Mouse (Mus musculus) limb, embryonic 11.5 days (tissue): ENCODE data around the gene Pgd. TPM values are rescaled to one million over a fixed set of nuclear protein-coding genes. Genes with fewer than 3 reads are reported as not detected.

Source experiments
- ATAC-seq: fragments of 200-750 bp; cut with Nextera tagmentation; 2 replicates; pipeline ENCODE4 v1.8.0; 2017; ENCODE audit warnings: low read depth; ENCODE audit not compliant: insufficient number of reproducible peaks, low FRiP score, low TSS enrichment
- DNase-seq: peaks from one replicate; pipeline ENCODE4 v3.0.0-alpha.2; 2015; ENCODE audit warnings: low spot score
- H3K27ac ChIP-seq: fragments of 300-500 bp; sonication (generic); replicated peaks from 2 replicates; pipeline ENCODE4 v1.5.1; 2014; ENCODE audit warnings: low read depth, mild to moderate bottlenecking, low read length
- H3K27me3 ChIP-seq: fragments of 300-500 bp; sonication (generic); 2 replicates; pipeline ENCODE4 v1.6.1; 2014; ENCODE audit warnings: mild to moderate bottlenecking, low read length, mixed read lengths; ENCODE audit not compliant: control insufficient read depth, insufficient read depth
- H3K36me3 ChIP-seq: fragments of 300-500 bp; sonication (generic); 2 replicates; pipeline ENCODE4 v1.6.1; 2014; ENCODE audit warnings: mild to moderate bottlenecking, low read length, moderate library complexity, mixed read lengths; ENCODE audit not compliant: control insufficient read depth, insufficient read depth
- H3K4me1 ChIP-seq: fragments of 300-500 bp; sonication (generic); 2 replicates; pipeline ENCODE4 v1.6.1; 2014; ENCODE audit warnings: low read length, mixed read lengths; ENCODE audit not compliant: control insufficient read depth, insufficient read depth
- H3K4me2 ChIP-seq: fragments of 300-500 bp; sonication (generic); 2 replicates; pipeline ENCODE4 v1.6.1; 2014; ENCODE audit warnings: low read depth, mild to moderate bottlenecking, moderate library complexity; ENCODE audit not compliant: severe bottlenecking
- H3K4me3 ChIP-seq: fragments of 300-500 bp; sonication (generic); 2 replicates; pipeline ENCODE4 v1.5.1; 2014; ENCODE audit warnings: low read depth, low read length
- H3K9ac ChIP-seq: fragments of 300-500 bp; sonication (generic); 2 replicates; pipeline ENCODE4 v1.6.1; 2014; ENCODE audit warnings: mild to moderate bottlenecking, low read length
- H3K9me3 ChIP-seq: fragments of 300-500 bp; sonication (generic); 2 replicates; pipeline ENCODE4 v1.6.1; 2016; ENCODE audit warnings: low read length; ENCODE audit not compliant: control insufficient read depth
- WGBS: fragments of 180-500 bp; shearing (Covaris S2); extraction: QIAGEN DNeasy Blood & Tissue Kit; methylation state at CpG from one replicate; pipeline ENCODE4 v1.1.7; 2014; 5-methylcytosine and 5-hydroxymethylcytosine counted together
- polyA plus RNA-seq: library from polyadenylated mRNA; unstranded; fragments of >200 nt; fragmentation: Nextera tagmentation; extraction: Ambion mirVana; gene quantifications from 2 replicates; pipeline ENCODE4 v1.2.1, GENCODE M21; 2014

The Pgd gene
- polyA plus RNA-seq, 1 experiment from 2014 or later = 57.2 TPM

DNA sequence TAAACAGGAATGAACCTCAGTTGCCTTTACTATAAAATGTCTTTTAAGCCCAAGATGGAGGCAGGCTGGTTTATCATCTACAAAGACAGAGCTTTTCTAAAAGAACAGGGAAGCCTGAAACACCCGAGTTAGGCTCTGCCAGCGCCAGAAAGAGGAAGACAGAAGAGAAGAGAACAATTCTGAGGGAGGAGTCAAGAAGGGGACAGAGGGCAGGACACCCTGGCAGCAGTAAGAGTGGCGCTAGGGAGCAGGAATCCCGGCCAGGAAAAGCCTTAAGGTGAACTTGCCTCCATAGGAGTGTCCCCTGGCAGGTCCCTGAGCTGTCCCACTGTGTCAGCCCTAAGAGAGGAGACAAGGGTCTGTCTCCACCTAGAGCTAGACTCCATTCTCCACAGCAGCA, 23.0 kb downstream of the Pgd start:
- Histone ChIP-seq H3K27ac (no peak overlapping the region), H3K36me3 (no peaks in the 10 kb centered on the region), H3K9ac (no peak overlapping the region), H3K4me3 (no peak overlapping the region), H3K4me1 (no peaks in the 10 kb centered on the region), H3K9me3 (no peaks in the 10 kb centered on the region), H3K27me3 (no peaks in the 10 kb centered on the region), H3K4me2 (no peak overlapping the region)
- no peak for ATAC-seq
- 38% methylated on average over 4 of the region's 4 CpGs for WGBS
- no peak for DNase-seq

DNA sequence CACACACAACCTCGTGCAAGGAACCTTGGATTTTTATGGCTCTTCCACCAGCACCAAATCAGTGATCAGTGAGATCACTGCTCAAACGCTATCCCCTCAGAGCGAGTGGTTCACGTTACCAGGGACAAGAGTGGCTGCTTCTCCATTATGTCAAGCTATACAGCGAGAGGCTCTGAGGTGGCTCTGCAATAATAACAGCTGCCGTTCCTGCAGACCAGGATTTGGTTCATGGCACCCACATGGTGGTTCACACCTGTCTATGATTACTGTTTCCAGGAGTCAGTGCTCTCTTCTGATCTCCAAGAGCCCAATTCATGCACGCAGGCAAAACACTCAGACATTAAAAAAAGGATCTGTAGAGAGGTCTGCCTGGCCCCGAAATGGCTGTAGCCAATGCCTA, 28.1 kb downstream of the Pgd start:
- peaks cover 4% of the 10 kb centered on the region for H3K4me1 ChIP-seq
- 69% methylated on average over 8 of the region's 8 CpGs for WGBS
- DNase-seq (no peak), ATAC-seq (no peak)
- H3K27ac ChIP-seq = no peak overlapping the region
- H3K4me3 ChIP-seq = no peak overlapping the region
- no peak overlapping the region for H3K4me2 ChIP-seq
- no peak overlapping the region for H3K9ac ChIP-seq
- H3K36me3 ChIP-seq = no peaks in the 10 kb centered on the region
- H3K9me3 ChIP-seq = no peaks in the 10 kb centered on the region
- H3K27me3 ChIP-seq = no peaks in the 10 kb centered on the region

DNA sequence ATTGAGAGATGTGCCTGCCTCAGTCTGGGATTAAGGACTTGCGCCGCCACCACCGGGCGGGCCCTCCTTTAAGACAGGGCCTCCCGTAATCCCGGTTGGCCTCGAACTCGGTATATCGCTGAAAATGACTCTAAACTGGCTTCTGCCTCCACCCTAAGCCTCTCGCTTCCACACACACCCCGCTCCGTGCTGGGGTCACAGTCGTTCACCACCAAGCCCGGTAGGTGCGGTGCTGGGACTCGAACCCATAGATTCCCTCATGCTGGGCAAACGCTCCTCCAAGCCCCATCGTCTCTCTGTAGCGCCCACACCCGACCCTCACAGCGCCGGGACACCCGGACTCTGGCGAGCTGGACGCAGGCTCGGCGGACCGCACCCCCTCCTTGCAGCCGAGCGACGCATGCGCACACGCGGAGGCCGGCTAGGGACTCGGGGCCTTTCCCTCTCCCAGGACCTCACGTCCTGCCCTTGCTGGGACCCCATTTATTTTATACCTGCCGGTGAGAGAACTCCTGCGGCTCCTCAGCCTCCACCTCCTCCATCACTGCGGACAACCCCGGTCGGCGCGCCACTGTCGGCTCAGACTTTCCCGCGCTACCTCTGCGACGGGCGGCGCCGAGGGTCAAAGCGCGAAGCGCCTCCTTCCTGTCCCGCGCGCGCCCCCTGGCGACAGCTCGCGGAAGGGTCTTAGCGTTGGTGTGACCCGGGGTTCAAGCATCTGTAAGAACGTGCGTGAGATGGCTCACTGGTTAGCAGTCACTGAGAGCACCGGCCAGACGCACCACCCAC, 29.4 kb downstream of the Pgd start, which contains the start of gene Cenps:
Cenps (minus strand) TSS at position 648 of the 789 bp plus-strand sequence.
- Histone ChIP-seq H3K4me1 (peaks cover 4% of the 10 kb centered on the region), H3K4me3 (peak within 1 kb of the TSS; percentile 58), H3K27me3 (no peaks in the 10 kb centered on the region), H3K36me3 (no peaks in the 10 kb centered on the region), H3K9ac (peak within 1 kb of the TSS; percentile 74), H3K4me2 (peak within 1 kb of the TSS; percentile 60), H3K27ac (peak within 1 kb of the TSS; percentile 90), H3K9me3 (no peaks in the 10 kb centered on the region)
- peak; percentile 99 for DNase-seq
- WGBS = 1% methylated on average over 68 of the region's 68 CpGs
- ATAC-seq = peak; percentile 91

DNA sequence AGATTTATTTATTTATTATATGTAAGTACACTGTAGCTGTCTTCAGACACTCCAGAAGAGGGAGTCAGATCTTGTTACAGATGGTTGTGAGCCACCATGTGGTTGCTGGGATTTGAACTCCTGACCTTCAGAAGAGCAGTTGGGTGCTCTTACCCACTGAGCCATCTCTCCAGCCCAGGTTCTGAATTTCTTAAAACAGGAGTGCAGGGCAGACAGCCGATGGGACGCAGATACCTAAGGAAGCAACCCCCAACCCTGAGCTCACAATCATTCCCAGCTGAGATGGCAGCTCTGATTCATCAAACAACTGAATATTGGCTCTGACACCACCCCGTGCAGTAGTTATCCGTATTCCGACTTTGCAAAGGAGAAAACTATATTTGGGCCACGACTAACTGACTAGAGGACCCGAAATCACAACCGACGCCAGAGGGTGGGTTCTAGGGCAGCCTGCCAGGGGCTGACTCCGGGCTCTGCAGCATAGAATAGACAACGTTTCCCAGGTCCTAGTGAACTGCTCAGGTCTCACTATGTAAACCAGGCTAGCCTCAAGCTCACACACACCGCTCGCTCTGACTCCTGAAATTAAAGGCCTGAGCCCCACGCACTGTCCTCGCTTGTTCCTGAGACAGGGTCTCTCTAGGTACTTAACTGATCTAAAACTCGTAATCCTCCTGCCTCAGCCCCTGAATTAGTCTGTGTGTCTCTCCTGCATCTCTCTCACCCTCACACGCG, 30.3 kb downstream of the Pgd start:
- ATAC-seq (no peak), DNase-seq (peak; percentile 39)
- peak overlapping the region; percentile 58 for H3K4me3 ChIP-seq
- H3K9ac ChIP-seq = peak overlapping the region; percentile 74; the same call in 1 of the 2 replicates
- no peaks in the 10 kb centered on the region for H3K36me3 ChIP-seq
- 72% methylated on average over 18 of the region's 18 CpGs for WGBS
- H3K9me3 ChIP-seq = no peaks in the 10 kb centered on the region
- no peaks in the 10 kb centered on the region for H3K27me3 ChIP-seq
- H3K4me1 ChIP-seq = peaks cover 4% of the 10 kb centered on the region
- no peak overlapping the region for H3K27ac ChIP-seq
- peak overlapping the region; percentile 60 for H3K4me2 ChIP-seq

DNA sequence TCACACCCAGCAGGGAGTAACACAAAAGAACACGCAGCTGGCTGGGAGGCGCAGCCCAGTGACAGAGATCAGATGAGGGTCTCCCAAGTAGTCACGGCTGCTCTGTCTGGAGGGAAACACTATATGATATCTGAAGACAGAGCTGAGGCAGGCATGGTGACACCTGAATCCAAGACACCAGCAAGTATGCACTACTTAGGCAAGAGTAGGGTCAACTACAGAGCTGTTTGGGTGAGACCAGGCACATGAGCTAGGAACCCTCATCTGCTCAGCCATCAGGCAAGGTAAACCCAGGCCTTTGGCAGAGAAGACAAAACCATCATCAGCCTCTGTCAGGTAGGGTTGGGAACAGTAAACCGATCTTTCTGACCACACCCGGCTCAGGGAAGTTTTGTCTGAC, 33.2 kb downstream of the Pgd start:
- WGBS = 77% methylated on average over 5 of the region's 5 CpGs
- peaks cover 4% of the 10 kb centered on the region for H3K4me1 ChIP-seq
- no peak overlapping the region for H3K4me2 ChIP-seq
- H3K36me3 ChIP-seq = no peaks in the 10 kb centered on the region
- H3K27ac ChIP-seq = no peak overlapping the region
- no peaks in the 10 kb centered on the region for H3K27me3 ChIP-seq
- no peaks in the 10 kb centered on the region for H3K9me3 ChIP-seq
- DNase-seq (no peak), ATAC-seq (no peak)
- no peak overlapping the region for H3K9ac ChIP-seq
- no peak overlapping the region for H3K4me3 ChIP-seq

DNA sequence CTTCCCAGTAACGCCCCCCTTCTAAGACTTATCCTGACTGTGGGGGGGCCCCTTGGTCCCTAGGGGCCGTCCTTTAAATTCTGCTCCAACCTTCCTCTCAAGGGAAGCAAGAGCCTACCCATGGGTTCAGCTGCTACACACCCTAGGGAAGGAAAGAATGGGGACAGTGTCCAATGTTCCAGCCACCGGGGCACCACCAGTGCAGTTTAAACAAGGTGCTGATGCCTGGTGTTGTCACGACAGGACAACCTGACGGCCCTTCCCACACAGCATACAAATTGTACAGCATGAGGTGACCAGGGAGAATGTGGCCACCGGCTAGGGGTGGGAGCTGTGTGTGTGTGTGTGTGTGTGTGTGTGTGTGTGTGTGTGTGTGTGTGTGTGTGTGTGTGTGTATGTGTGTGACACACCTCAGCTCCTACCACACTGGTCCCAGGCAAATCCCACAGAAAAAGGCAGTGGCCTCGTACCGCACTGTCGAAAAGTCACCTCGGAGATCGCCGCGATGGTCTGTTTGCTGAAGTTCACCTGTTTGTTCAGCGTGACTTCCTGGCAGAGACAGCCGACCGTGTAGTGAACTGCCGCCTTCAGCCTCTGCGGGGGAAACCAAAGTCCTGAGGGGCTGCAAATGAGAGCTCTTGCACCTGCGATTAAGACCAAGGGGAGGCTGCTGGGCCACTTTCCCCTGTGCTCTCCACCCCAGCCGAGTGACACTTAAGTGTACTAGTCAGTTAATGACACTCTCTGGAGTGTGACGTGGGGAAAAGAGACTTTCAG, 34.6 kb downstream of the Pgd start:
- ATAC-seq (no peak), DNase-seq (no peak)
- Histone ChIP-seq H3K4me3 (no peak overlapping the region), H3K4me1 (peaks cover 4% of the 10 kb centered on the region), H3K9me3 (no peaks in the 10 kb centered on the region), H3K27me3 (no peaks in the 10 kb centered on the region), H3K4me2 (no peak overlapping the region), H3K9ac (no peak overlapping the region), H3K36me3 (no peaks in the 10 kb centered on the region), H3K27ac (no peak overlapping the region)
- WGBS = 89% methylated on average over 21 of the region's 21 CpGs

DNA sequence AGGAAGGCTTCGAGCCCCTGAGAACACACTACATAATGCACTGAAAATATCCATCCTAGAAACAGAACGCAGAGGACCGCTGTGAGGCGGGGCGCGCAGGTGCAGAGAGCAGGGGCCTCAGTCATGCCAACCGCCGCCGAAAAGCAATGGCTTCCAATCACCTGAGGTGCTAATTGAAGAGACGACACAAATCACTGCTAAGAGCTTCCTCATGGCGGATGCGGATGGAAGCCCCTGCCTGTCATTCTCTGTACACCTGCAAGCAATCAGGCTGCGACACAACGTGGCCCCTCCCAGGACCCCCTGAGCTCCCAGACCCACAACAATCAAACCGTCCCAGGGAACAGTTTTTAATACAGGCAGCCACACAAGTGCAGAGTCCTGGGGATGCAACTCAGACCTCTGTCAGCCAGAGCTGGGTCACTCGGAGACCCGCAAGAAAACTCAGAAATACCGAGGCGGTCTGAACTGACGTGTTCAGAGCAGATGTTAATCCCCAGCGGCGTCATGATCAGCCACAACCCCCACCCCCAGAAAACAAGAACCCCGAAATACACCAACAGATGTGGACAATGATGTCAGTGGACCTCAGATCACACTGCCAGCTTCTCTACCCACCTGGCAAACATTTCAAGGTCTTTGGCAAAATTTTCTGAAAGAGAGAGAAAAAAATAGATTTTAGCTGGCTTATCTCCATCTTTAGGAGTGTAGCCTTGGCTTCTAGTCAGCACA, 35.4 kb downstream of the Pgd start:
- no peaks in the 10 kb centered on the region for H3K27me3 ChIP-seq
- 77% methylated on average over 23 of the region's 23 CpGs for WGBS
- no peaks in the 10 kb centered on the region for H3K4me1 ChIP-seq
- no peaks in the 10 kb centered on the region for H3K36me3 ChIP-seq
- no peak for ATAC-seq
- H3K27ac ChIP-seq = no peak overlapping the region
- no peaks in the 10 kb centered on the region for H3K9me3 ChIP-seq
- H3K9ac ChIP-seq = no peak overlapping the region
- H3K4me3 ChIP-seq = no peak overlapping the region
- DNase-seq = no peak
- H3K4me2 ChIP-seq = no peak overlapping the region

DNA sequence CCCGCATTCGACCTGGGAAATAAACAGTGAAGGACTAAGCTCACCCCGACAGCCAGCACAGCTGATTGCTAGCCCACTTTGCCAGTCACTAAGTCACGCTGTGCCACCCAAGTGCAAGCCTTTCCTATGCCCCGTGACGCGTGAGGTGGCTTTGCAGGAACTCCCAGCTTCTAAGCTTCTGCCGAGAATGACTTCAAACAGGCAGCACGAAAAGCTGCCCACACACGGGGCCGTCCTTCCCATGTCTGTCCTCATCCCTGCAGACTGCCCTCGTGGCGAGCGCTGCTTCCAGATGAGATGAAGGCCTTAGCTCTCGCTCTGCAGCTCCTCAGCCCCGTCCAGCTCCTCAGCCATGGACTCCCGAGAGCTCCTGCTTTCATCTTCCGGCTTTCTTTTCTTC, 38.1 kb downstream of the Pgd start:
- H3K36me3 ChIP-seq = no peaks in the 10 kb centered on the region
- 88% methylated on average over 18 of the region's 18 CpGs for WGBS
- ATAC-seq = no peak

More for the DNA sequence above, 38.1 kb downstream of the Pgd start:
- DNase-seq = no peak
- Histone ChIP-seq H3K27me3 (no peaks in the 10 kb centered on the region), H3K4me2 (no peak overlapping the region), H3K4me3 (no peak overlapping the region), H3K9ac (no peak overlapping the region), H3K27ac (no peak overlapping the region), H3K4me1 (no peaks in the 10 kb centered on the region), H3K9me3 (no peaks in the 10 kb centered on the region)
